Mouse (Mus musculus): ENCODE measurements around the gene Gm4767.
A peak's percentile ranks its signal among the peaks of the same experiment; 100 is the strongest.
"Not testable (repeated sequence)": the region's sequence is repeated elsewhere in the genome, so short reads cannot be mapped to it uniquely, and the experiment has no call there.

Gm4767 gene

DNA sequence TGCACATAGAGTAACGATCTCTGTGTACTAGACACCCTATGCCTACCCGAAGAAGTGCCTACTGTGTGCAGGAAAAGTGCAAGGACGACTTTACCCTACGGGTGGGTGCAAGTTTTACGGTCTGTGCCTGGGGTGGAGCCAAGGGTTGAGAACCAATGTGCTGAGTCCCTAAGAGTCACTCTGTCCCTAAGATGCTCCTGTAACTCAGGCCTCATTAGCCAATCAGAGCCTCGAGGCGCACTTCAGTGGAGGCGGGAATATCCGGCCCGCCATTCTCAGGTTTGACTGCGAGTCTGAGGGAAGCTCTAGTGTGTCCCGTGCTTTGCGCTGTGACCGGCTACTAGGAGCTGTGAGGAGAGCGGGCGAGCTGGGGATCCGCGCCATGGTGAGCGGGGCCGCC, at the start of gene Gm4767:
Gene Gm4767, plus strand, starts transcription at position 288 of the 400 bp plus-strand sequence.
- peak; percentile 1 to 18 for DNase-seq

DNA sequence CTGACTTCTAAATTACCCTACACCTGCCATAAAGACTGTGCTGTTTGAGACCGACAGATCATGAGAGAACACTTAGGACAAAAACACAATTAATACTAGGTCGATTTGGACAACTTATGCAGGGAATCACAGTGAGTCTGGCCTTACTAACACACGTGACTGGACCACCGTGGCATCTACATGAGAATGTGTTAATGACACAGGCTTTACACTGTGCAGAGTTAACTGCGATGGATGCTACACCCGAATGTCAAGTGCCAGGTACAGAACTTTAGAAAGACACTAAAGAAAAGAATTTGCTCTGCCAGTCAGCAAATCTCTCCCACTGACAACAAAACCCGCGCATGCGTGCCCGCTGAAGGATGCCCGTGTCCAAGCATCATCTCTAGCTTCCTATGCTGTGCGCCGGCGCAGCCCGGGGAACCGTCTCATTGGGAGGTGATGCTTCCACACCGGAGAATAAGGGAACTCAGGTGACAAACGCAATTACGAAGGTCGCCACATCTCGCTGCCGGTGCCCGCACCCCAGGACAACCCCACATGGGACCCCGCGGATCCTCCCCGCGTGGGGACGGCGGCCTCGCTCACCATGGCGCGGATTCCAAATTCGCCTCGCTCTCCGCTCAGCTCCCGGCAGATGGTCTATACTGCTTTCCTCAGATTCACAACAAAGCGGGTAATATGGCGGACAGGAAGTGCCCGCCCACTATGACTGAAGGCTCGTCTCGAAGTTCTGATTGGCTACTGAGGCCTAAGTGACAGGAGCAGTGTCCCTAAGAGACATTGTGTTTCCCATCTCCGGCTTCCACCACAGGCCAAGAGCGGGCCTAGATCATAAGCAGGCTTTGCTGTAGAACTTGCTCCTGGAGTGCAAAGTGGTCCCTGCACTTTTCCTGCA, 41.2 kb upstream of the Gm4767 start, which contains the start of gene Gm3055:
Gene Gm3055, minus strand, starts transcription at position 656 of the 898 bp plus-strand sequence.
- DNase-seq, result not testable (repeated sequence)

DNA sequence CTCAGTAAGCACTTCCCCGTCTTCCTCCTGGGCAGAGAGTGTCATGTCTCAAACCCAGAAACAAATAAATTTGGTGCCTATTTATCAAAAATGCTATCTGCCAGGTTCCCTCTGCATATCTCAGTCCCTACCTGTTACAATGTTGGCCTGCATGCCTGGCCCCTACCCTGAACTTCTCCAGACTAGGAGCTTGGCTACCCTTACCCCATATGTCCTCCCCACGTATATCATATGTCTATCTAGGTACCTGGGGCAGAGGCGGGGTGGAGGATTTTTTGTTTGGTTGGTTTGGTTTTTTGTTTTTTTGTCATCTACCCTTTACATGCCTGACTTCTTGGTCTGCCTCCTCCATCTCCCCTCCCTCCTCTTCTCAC, 40.6 kb upstream of the Gm4767 start:
- DNase-seq, result not testable (repeated sequence)

DNA sequence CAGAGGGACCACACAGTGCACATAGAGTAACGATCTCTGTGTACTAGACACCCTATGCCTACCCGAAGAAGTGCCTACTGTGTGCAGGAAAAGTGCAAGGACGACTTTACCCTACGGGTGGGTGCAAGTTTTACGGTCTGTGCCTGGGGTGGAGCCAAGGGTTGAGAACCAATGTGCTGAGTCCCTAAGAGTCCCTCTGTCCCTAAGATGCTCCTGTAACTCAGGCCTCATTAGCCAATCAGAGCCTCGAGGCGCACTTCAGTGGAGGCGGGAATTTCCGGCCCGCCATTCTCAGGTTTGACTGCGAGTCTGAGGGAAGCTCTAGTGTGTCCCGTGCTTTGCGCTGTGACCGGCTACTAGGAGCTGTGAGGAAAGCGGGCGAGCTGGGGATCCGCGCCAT, 34.2 kb downstream of the Gm4767 start:
- not testable (repeated sequence) for DNase-seq

DNA sequence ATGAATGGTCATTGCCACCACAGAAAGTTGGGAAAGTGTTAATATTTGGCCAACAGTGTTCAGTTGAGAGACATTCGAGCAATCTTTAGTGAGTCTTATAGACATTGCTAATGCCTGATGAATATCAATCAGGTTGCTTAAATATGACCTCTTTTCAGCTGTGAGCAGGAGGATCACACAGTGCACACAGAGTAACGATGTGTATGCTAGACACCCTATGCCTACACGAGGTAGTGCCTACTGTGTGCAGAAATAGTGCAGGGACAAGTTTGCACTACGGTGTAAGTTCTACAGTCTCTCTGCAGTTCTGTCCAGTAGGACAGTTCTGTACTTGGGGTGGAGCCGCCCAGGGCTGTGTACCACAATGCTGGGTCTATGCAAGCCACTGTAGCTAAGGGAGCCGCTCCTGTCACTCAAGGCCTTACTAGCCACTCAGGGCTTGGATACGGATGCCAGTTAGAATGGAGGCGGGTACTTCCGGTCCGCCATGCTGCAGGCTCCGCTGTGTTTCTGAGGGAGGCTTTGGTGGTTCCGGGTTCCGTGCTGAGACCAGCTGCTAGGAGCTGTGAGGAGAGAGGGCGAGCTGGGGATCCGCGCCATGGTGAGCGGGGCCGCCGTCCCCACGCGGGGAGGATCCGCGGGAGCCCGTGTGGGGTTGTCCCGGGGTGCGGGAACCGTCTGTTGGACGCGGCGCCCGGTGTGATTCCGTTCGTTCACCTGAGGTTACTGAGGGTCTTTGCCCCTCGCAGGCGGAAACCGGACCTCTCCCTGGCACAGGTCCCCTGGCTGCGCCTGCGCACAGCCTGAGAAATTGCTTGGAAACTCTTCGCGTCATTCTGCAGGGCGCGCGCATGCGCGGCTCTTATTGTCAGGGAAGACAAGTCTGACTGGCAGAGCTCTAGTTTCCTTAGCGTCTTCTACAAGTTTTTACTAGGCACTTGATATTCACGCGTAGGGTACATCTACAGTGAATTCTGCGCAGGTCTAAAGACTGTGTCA, 51.7 kb downstream of the Gm4767 start, which contains the start of gene Gm32687:
Gene Gm32687, plus strand, starts transcription at position 526 of the 999 bp plus-strand sequence.
- DNase-seq, result peak; percentile 2 to 20
